Mouse (Mus musculus) CH12.LX (cell line): ENCODE measurements around the gene Tmem132c.

ENCODE experiments used
- CHD2 ChIP-seq: IDR thresholded peaks from 2 replicates; pipeline ENCODE4 v1.6.1; 2011; ENCODE audit warnings: low read length, improper control_type of control experiment
- MAX ChIP-seq: IDR thresholded peaks from 2 replicates; pipeline ENCODE4 v1.6.1; 2011; ENCODE audit warnings: low read length, improper control_type of control experiment
- PAX5 ChIP-seq: IDR thresholded peaks from 2 replicates; pipeline ENCODE4 v1.6.1; 2012; ENCODE audit warnings: low read length, inconsistent platforms, mixed read lengths
- POLR2A ChIP-seq: IDR thresholded peaks from 2 replicates; pipeline ENCODE4 v1.6.1; 2011; ENCODE audit warnings: low read depth, mild to moderate bottlenecking, improper control_type of control experiment, low read length

DNA sequence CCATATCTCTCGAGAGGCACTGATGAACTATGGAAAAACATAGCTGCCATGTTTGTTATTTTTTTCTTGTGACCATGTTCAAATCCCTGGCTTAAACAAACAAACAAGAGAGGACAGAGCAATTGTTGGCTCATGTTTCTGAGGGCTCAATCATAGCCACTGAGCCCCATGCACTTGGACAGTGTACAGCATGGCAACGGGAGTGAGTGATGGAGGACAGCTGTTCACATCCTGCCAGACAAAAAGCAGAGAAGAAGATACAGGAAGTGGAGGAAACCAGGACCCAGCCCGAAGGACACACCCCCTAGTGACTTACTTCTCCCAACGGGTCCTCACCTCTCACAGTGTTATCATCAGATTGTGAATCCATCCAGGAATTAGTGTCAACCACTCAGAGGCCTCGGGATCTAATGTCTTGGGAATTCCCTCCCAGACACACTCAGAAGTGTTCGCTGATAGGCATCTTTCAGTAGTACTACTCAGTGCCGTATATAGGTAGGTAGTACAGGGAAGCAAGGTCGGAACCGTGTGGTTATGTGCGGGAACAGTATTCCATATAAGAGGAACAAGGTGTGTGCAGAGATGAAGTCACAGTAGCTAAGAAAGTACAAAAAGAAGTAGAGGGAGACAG is 285.9 kb downstream of the Tmem132c start:
- TF ChIP-seq POLR2A (no peak), MAX (no peak), CHD2 (no peak), PAX5 (no peak)
